In the genomic region with DNA sequence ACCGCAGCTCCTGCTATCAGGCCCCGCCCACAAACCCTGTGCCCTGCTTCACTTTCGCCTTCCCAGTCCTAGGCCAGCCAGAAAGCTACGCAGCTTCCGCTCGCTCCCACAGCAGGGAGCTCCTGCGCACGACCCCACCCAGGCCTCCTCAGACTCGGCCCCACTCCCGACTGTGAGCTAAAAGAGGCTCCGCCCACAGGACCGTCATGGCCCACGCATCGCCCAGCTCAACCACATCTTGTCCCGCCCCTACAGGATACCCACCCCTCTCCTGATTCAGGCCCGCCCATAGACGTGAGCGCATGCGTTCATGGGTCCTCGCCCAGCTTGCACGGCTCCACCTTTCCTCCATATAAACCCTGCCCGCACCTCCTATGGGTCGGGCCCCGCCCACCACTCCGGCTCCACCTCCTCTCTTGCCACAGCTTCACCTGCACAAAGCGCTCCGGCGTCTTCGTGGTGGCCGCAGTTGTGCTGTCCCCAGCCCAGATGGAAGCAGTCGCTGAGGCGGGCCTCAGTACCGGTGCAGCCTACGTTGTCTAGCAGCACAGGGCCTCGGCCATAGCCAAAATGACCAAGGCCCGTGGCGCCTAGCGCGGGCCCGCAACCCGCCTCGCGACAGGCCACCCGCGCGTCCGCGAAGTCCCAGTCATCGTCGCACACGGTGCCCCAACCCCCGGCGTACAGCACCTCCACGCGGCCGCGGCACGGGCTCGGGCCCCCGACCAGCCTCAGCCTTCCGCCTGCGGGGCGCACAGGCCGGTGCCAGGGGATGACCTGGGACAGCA, we compare ENCODE assay signal across 8 mouse cellular contexts. TPM values are rescaled to one million over a fixed set of nuclear protein-coding genes. Genes with fewer than 3 reads are reported as not detected.
DNase-seq lines count a peak whose midpoint lies in the region; ATAC-seq lines count a peak whose summit lies in the region.

No protein-coding gene starts in this region.

- H3K27ac ChIP-seq in hindbrain, embryonic 12.5 days: peak overlapping the region; percentile 96

- peak; percentile 100 for DNase-seq in NIH3T3 (ENCODE audit: low read depth)
- peak; percentile 99 for DNase-seq in cerebellum, postnatal 10 days
- peak; percentile 97 to 98 for DNase-seq in frontal cortex, postnatal 10 days (ENCODE audit: low spot score in 2 of 2)
- peak; percentile 95 to 98 for DNase-seq in layer of hippocampus, postnatal 14 days (ENCODE audit: low spot score in 2 of 2)
- DNase-seq in lung, postnatal 14 days: peak; percentile 98
- peak; percentile 96 for DNase-seq in retina, adult 2 months (ENCODE audit: low read depth, low spot score)
- peak; percentile 98 to 100 for DNase-seq in thymus, postnatal 36 days

- under 1% methylated on average over 62 of the region's 64 CpGs for WGBS in hindbrain, embryonic 12.5 days

- peak overlapping the region; percentile 52 for H3K4me3 ChIP-seq in hindbrain, embryonic 12.5 days

- peak overlapping the region; percentile 85 for H3K9ac ChIP-seq in hindbrain, embryonic 12.5 days

- H3K4me1 ChIP-seq in hindbrain, embryonic 12.5 days: peaks cover 17% of the 10 kb centered on the region

- ATAC-seq in hindbrain, embryonic 12.5 days (ENCODE audit: low FRiP score): peak; percentile 97

- no peaks in the 10 kb centered on the region for H3K36me3 ChIP-seq in hindbrain, embryonic 12.5 days

- peaks cover 7% of the 10 kb centered on the region for H3K27me3 ChIP-seq in hindbrain, embryonic 12.5 days

- no peaks in the 10 kb centered on the region for H3K9me3 ChIP-seq in hindbrain, embryonic 12.5 days (replicated peaks)

- peak overlapping the region; percentile 89 for H3K4me2 ChIP-seq in hindbrain, embryonic 12.5 days (replicated peaks)

RNA-seq across cellular contexts. Expression of a gene that starts 11.6 kb away (rescaled TPM):
- polyA plus RNA-seq in hindbrain, embryonic 12.5 days (2016; fragmentation: Nextera tagmentation; extraction: Ambion mirVana): 1.7 and 3.7 TPM in 2 replicates
- 1 to 10 TPM; 1.7 to 2.0 TPM for total RNA-seq in layer of hippocampus, postnatal 14 days (2021)

RNA-seq across cellular contexts. Expression of a gene that starts 17.2 kb away (rescaled TPM):
- 0.32 TPM in 1 of 2 replicates, not detected in the other for polyA plus RNA-seq in hindbrain, embryonic 12.5 days (2016; fragmentation: Nextera tagmentation; extraction: Ambion mirVana)
- not detected for total RNA-seq in layer of hippocampus, postnatal 14 days (2021)

RNA-seq across cellular contexts. Expression of a gene that starts 28.3 kb away (rescaled TPM):
- polyA plus RNA-seq in hindbrain, embryonic 12.5 days (2016; fragmentation: Nextera tagmentation; extraction: Ambion mirVana): 469 and 505 TPM in 2 replicates
- total RNA-seq in layer of hippocampus, postnatal 14 days (2021): 1,000 to 10,000 TPM; 1,522 to 1,558 TPM

RNA-seq across cellular contexts. Expression of a gene that starts 31.9 kb away (rescaled TPM):
- polyA plus RNA-seq in hindbrain, embryonic 12.5 days (2016; fragmentation: Nextera tagmentation; extraction: Ambion mirVana): 31.4 and 34.5 TPM in 2 replicates
- 1 to 10 TPM; 9.1 to 9.5 TPM for total RNA-seq in layer of hippocampus, postnatal 14 days (2021)

Comparison
In these comparisons a context has a peak if more than half of its experiments do, and no peak if none do; other contexts are left out.
1. Peak in every context shown above with its lines: DNase-seq, ATAC-seq, H3K4me3 ChIP-seq and H3K27ac ChIP-seq.